Mouse (Mus musculus) testis, postnatal 10 days (tissue): ENCODE measurements around the gene Ncam1.

Source experiments
- DNase-seq: peaks from one replicate; pipeline ENCODE4 v3.0.0; 2021; ENCODE audit warnings: low spot score

Ncam1 gene

GRCm38 (mm10) chr9:49751466-49751865 lies 47.3 kb downstream of the Ncam1 start:
- DNase-seq, result no peak

DNA sequence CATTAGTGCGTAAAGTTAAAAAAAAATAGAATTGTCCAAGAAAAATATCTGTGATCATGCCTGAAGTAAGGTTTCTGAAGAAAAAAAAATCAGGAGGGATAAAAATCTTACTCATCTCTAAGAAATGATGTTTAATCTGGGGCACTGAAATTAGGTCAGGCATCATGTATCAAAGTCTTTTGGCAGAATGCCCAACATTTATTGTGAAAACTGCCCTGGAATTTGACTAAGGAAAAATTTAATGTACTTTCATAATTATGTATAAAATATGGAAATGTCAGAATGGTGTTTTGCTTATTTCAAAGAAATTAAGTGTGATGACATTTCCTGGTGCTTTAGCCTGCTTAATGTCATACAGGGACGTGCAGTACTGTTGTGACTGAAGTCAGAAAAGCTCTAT lies 52.5 kb downstream of the Ncam1 start:
- no peak for DNase-seq

GRCm38 (mm10) chr9:49745696-49746095 lies 53.0 kb downstream of the Ncam1 start:
- DNase-seq, result no peak

GRCm38 (mm10) chr9:49744286-49744685 lies 54.4 kb downstream of the Ncam1 start:
- no peak for DNase-seq

DNA sequence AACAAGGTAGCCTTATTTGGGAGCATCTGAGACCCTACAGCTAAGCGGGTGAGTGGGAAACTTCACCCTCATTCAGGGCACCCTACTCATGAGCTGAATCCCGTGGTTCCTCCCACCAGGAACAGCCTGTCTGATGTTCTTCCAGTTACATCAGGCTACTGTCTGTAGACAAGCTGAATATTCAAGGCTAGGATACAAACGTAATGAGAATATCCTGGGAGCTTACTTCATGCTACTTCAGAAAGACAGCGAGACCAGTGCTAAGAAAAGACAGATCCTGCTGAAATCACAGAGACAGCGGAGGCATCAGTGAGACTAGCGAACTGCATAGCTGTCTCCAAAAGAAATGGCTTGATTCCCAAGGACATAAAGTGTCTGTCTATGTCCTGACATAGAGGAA lies 58.8 kb downstream of the Ncam1 start:
- DNase-seq, result no peak

DNA sequence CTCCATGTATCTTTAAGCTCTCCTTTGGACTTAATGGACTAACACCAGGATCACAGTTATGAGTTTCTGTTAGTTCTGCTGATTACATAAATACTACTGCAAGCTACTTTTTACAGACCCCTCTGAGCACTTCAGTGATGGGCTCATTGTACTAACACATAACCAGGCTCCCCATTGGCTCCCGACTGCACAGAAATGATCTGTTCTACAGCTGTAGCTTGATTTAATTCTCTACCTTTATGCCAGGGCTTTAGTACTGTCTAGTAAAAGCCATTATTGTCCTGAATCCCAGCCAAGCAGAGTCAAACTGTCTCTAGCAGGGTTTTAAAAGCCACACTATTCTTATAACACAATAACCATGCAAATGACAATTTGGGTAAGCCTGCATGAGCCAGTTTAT lies 60.2 kb downstream of the Ncam1 start:
- no peak for DNase-seq

DNA sequence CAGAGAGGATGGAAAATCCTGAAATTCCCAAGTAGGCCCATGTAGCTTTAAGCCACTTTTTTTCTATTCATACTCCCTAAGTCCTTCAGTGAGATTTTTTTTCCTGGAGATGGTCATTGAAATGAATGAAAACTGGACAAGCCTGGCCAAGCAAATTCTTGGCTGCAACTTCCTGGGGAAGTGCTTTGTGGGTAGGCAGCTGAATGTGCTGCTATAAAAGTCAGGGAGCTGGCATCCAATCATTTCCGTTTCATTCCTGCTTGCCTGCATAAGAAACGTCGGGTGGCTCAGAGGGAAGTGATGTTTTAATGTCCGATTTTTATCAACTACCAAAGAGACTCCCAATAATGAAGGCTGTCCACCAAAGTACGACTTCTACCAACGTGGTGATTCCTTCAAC lies 61.6 kb downstream of the Ncam1 start:
- DNase-seq, result no peak

DNA sequence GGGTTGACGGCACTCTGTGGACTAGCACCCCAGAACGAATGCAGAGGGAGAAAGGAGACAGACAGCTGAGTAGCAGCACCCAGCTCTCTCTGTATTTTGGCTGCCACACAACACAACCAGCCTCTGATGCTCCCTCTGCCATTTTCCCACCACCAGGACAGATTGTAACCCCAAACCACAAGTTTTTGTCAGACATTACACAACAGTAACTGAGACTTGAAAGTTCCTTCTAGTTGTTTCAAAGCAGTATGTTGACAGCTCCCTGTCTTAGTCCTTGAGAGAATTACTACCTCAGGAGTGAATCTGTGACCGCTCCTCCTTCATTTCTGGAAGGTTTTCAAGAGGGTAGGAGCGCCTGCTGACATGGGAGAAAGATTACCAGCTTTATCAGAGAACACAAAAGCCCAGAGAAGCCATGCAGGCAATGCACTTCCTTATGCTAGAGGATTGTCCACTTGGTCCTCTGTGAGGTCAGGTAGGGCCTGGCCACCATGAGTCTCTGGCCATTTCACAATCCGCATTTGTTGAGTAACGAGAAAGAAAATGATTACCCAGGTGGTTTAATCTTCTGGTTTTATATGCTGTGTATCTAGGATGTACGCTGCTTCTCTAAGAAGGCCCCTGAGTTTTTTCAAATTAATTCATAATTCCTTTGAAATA lies 64.2 kb downstream of the Ncam1 start:
- no peak for DNase-seq

DNA sequence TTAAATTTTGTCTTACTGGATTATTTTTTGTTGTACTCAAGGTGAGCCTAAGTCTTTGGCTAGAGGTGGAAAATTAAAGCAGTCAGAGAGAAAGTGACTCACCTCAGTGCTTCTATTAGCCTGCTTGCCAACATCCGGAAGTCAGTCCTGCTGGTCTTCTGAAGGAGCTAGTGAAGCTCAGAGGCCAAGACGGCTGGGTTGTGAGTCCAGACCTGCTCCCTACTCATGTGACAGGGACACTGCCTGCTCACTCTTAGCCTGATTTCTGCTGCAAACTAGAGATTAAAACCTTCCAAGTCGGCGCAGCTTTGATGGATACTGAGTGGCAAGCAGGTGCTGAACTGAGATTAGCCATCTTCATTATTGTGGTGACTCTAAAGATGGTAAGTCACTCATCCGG lies 65.0 kb downstream of the Ncam1 start:
- DNase-seq, result no peak

GRCm38 (mm10) chr9:49729479-49729878 lies 69.2 kb downstream of the Ncam1 start:
- no peak for DNase-seq

DNA sequence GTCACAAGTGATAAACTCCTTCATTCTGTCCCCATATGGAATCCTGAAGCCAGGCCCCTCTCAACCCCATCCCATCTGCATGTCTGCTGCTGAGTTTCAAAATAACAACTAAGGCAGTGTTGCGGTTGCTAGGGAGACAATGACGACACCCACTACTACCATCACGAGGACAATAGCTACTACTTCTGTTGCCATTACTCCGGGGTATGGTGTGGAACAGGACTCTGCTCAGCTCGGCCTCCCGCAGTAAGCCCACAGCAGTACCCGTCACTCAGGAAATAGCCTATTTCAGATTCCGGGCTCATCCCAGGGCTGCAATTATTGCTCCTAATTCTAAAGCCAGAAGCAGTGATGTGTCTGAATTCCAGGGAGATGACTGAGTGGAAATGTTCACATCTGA lies 70.5 kb downstream of the Ncam1 start:
- no peak for DNase-seq

DNA sequence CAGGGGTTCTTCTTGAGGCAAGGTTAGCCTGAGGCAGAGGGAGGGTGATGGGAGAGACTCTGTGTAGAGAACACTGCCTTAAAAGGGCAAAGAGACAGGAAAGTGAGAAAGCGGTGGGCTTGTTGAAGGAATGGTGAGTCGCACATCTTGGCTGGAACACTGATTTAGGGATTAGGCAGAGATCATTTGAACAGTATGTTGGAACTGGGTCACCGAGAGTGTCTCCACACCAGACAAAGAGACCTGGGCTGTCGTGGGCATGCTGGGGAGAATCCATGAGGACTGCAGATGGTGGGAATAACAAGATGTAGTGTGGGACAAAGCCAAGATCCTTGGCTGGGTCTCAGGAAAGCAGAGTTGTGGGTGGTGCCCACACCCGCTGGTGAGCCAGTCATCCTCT lies 76.0 kb downstream of the Ncam1 start:
- DNase-seq, result no peak

GRCm38 (mm10) chr9:49715121-49715520 lies 83.6 kb downstream of the Ncam1 start:
- no peak for DNase-seq

GRCm38 (mm10) chr9:49714091-49714490 lies 84.6 kb downstream of the Ncam1 start:
- no peak for DNase-seq

DNA sequence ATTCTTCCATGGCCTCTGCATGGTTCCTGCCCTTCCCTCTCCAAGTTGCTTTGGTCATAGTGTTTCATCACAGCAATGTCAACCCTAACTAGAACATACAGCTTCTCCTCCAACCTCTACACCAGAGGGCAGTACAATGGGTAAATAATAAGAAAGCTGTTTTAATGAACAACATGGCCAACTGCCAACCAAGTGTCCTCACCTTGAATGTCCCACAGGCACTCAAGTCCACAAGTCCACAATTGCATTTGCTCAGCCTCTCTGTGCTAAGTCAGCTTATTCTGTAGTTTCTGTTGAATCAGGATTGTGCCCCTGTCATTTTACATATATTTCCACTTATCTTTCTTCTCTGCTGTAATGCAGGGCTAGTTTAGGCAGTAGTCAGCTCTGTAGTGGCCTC lies 91.1 kb downstream of the Ncam1 start:
- no peak for DNase-seq

DNA sequence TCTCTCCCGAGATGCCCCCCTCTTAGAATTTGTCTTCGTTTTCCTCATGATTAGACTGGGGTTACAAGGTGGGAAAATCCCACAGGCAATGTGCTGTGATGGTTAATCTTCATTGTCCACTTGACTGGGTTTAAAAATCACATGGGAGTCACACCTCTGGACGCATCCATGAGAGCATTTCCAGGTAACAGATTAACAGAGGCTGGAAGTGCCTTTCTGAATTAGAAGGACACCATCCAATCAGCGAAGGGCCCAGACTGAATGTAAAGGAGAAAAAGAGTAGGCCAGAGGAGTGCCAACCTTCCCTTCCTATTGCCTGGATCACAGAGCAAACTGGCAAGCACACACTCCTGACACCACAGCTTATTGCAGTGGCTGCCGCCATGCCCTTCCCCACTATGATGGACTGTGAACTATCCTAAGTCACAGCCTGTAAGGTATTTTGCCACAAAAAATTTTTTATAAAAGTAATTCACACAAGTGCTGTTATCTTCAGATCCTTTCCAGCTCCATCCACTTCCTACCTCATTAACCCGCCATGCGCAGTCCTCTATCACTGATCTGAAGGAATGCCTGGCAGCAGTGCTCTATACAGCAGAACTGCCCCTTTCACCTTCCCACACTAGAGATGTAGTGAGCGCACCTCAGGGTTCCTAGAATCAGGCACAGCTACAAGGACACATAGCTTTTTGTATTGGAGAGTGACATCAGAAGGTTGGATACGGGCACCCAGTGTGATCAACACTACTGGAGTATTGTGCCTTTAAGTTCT lies 94.3 kb downstream of the Ncam1 start:
- no peak for DNase-seq

DNA sequence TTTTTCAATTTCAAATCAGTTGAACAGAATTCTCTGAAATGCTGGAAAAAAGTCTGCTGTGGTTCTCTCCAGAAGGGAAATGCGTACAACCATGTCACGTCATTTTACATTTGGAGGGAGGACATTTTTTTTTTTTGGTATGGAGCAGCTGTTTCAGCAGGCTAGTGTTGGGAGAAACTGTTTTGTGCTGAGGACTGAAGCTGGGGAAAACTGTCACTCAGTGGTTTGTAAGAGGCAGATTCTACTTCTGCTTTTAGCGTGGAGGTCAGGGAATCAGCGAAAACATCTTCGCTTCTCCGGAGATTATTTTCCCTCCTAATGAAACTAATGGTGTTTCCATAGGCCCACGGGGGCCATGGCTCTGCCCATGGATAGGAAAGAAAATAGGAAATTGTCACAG lies 103.4 kb downstream of the Ncam1 start:
- DNase-seq, result no peak

DNA sequence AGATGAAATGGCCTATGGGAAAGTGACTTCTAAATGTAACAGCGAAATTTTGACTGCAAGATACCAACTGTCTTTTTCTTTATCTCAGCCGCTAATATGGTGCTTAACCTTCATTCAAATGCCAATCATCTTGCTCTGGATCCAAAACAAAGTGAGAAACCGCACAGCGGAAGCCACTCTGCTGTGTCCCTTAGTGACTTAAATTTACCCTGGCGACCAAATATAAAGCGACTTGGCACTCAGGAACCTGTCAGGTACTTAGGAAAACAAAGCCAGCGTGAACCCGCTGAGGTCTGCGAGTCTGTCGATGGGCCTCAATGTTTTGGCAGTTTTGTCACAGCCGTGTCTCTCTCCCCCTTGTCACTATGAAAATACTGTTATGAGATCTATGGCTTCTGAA lies 105.9 kb downstream of the Ncam1 start:
- DNase-seq, result no peak

- no peak for DNase-seq
Measured at GRCm38 (mm10) chr9:49691344-49691743, 107.4 kb downstream of the Ncam1 start.

- no peak for DNase-seq
Measured at GRCm38 (mm10) chr9:49683566-49684273, 115.0 kb downstream of the Ncam1 start.

DNA sequence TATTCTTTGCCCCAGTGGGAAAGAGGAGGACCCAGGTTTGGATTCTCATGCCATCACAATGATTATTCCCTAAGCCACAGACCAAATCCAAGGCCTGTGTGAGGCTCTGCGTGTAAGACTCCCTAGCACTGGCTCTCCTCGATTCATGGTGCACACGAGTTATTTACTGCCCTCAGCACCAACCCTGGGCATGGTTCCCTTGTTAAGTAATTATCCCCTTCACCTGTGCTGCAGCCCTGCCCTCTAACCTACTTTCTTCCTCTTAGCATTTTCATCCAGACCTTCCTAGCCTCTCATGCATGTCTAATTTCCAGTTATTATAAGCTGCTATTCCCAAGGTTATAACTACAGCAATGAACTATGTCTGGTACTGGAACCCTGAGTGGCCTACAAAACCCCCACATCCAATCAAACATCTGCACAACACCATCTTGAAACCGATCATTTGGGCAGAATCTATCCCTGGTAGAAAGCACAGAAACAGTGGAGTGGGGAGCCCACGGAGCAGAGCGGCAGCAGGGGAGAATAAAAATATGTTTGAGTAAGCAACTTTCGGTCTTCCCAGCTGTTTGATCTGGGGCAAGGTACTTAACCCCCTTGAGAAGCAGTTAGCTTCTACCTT lies 116.8 kb downstream of the Ncam1 start:
- DNase-seq, result no peak

DNA sequence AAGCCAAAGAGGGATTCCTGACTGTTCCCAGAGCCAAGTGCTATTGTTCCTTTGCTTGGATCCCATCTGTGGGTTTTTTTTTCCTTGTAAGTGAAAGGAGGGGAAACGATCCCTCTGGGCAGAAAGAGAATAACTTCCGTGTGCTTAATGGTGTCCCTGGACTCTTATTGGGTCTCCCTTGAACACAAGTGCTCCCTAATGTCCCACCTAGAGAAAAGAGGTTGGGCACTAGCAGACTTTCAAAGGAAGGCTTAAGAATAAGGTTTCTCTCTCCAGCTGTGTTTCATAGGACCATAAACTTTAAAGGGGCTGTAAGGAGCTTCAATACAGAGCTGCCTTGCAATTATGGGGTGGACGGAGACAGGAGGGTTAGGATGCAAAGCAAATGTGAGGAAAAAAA lies 119.5 kb downstream of the Ncam1 start:
- DNase-seq, result no peak
